Mouse (Mus musculus) heart, embryonic 10.5 days (tissue): ENCODE data around the gene Aacs. TPM values are rescaled to one million over a fixed set of nuclear protein-coding genes. Genes with fewer than 3 reads are reported as not detected.

ENCODE experiments used
- DNase-seq: peaks from one replicate; pipeline ENCODE4 v3.0.0-alpha.2; 2017; ENCODE audit warnings: low spot score
- H3K27ac ChIP-seq: fragments of 300-500 bp; sonication (generic); 2 replicates; pipeline ENCODE4 v1.5.1; 2016; ENCODE audit warnings: mild to moderate bottlenecking
- H3K27me3 ChIP-seq: fragments of 300-500 bp; sonication (generic); 2 replicates; pipeline ENCODE4 v1.6.1; 2016; ENCODE audit warnings: mild to moderate bottlenecking; ENCODE audit not compliant: poor library complexity, insufficient read depth, severe bottlenecking
- H3K36me3 ChIP-seq: fragments of 300-500 bp; sonication (generic); 2 replicates; pipeline ENCODE4 v1.6.1; 2016; ENCODE audit warnings: mild to moderate bottlenecking, moderate library complexity
- H3K4me1 ChIP-seq: fragments of 300-500 bp; sonication (generic); 2 replicates; pipeline ENCODE4 v1.6.1; 2016; ENCODE audit warnings: mild to moderate bottlenecking
- H3K4me3 ChIP-seq: fragments of 300-500 bp; sonication (generic); 2 replicates; pipeline ENCODE4 v1.5.1; 2016; ENCODE audit warnings: mild to moderate bottlenecking, moderate library complexity
- H3K9me3 ChIP-seq: fragments of 300-500 bp; sonication (generic); 2 replicates; pipeline ENCODE4 v1.6.1; 2016; ENCODE audit warnings: mild to moderate bottlenecking, moderate library complexity
- WGBS: fragments of 180-500 bp; shearing (Covaris S2); methylation state at CpG from one replicate; pipeline ENCODE4 v1.1.7; 2016; 5-methylcytosine and 5-hydroxymethylcytosine counted together
- polyA plus RNA-seq: library from polyadenylated mRNA; unstranded; fragments of >200 nt; fragmentation: Nextera tagmentation; extraction: Ambion mirVana; gene quantifications from 2 replicates; pipeline ENCODE4 v1.2.1, GENCODE M21; 2016

Gene Aacs
- polyA plus RNA-seq, 1 experiment from 2014 or later, result 30.1 TPM

DNA sequence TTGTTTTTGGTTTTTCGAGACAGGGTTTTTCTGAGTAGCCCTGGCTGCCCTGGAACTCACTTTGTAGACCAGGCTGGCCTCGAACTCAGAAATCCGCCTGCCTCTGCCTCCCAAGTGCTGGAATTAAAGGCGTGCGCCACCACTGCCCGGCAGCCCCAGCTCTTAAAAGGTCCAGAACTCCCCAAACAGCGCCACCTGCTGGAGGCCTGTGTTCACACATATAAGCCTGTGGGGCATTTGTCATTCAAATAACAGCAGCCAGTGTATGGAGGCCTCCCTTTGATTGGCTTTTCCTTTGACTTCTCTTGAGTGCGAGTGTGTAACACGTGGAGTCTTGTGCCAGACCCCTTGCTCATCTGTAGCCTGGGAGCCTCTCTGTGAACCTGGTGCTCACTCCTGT is 32.0 kb downstream of the Aacs start:
- 89% methylated on average over 9 of the region's 9 CpGs for WGBS
- H3K36me3 ChIP-seq, result peaks cover 66% of the 10 kb centered on the region
- no peaks in the 10 kb centered on the region for H3K9me3 ChIP-seq
- H3K27me3 ChIP-seq, result no peaks in the 10 kb centered on the region
- H3K4me3 ChIP-seq, result no peak overlapping the region
- H3K27ac ChIP-seq, result no peak overlapping the region
- H3K4me1 ChIP-seq, result peaks cover 3% of the 10 kb centered on the region; the same call in 1 of the 2 replicates
- DNase-seq, result no peak

DNA sequence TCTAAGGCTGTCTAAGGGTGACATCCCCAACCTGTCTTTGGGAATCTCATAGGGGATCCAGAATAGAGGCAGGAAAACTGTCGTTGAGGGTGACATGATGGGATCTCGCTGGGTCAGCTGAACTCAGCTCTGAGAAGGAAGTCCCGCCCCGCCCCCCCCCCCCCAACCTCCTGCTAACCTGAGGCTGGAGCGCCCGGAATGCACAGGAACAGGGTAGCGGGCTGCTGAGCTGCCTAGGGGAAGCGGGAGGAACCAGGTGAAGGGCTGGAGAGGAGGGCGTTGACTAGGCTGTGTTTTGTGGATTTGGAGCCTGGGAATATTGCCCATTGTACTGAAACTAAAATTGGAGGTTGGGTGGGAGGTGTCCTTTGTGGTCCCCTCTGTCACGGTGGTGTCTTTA is 32.4 kb downstream of the Aacs start:
- no peaks in the 10 kb centered on the region for H3K27me3 ChIP-seq

GRCm38 (mm10) chr5:125509541-125509940 is 33.9 kb downstream of the Aacs start:
- no peaks in the 10 kb centered on the region for H3K9me3 ChIP-seq
- H3K36me3 ChIP-seq, result peaks cover 71% of the 10 kb centered on the region
- H3K4me3 ChIP-seq, result no peak overlapping the region
- 43% methylated on average over 5 of the region's 5 CpGs for WGBS
- no peak for DNase-seq
- H3K27ac ChIP-seq, result no peak overlapping the region
- peaks cover 3% of the 10 kb centered on the region; the same call in 1 of the 2 replicates for H3K4me1 ChIP-seq
- no peaks in the 10 kb centered on the region for H3K27me3 ChIP-seq

More for the DNA sequence above, 32.4 kb downstream of the Aacs start:
- WGBS, result 90% methylated on average over 10 of the region's 10 CpGs
- Histone ChIP-seq H3K9me3 (no peaks in the 10 kb centered on the region), H3K27ac (no peak overlapping the region), H3K4me1 (peaks cover 3% of the 10 kb centered on the region; the same call in 1 of the 2 replicates), H3K4me3 (no peak overlapping the region), H3K36me3 (peaks cover 67% of the 10 kb centered on the region)
- no peak for DNase-seq

GRCm38 (mm10) chr5:125515006-125515405 is 39.4 kb downstream of the Aacs start:
- Histone ChIP-seq H3K4me3 (no peak overlapping the region), H3K27me3 (no peaks in the 10 kb centered on the region), H3K36me3 (peaks cover 59% of the 10 kb centered on the region), H3K27ac (no peak overlapping the region), H3K4me1 (peaks cover 25% of the 10 kb centered on the region), H3K9me3 (no peaks in the 10 kb centered on the region)
- WGBS, result 87% methylated on average over 12 of the region's 12 CpGs
- no peak for DNase-seq

DNA sequence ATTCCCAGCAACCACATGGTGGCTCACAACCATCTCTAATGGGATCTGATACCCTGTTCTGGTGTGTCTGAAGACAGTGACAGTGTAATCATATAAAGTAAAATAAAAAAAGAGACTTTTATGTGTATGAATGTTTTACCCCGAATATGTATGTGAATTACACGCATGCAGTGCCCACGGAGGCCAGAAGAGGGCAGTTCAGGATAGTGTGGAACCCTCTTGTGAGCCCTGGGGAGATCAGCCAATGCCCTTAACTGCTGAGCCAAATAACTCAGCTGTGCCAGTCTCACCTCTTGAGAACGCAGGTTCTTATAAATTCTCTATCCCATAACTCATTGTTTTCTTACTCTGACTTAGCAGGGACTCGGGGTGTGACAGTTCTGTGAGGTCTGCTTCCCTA is 43.0 kb downstream of the Aacs start:
- H3K4me3 ChIP-seq, result no peak overlapping the region
- no peak for DNase-seq
- H3K27ac ChIP-seq, result no peak overlapping the region
- WGBS, result 67% methylated on average over 5 of the region's 5 CpGs
- peaks cover 28% of the 10 kb centered on the region for H3K4me1 ChIP-seq
- 0 out of 2 replicates have a peak, but pooled peaks cover 5% of the 10 kb centered on the region for H3K27me3 ChIP-seq
- peaks cover 32% of the 10 kb centered on the region for H3K36me3 ChIP-seq
- H3K9me3 ChIP-seq, result no peaks in the 10 kb centered on the region

GRCm38 (mm10) chr5:125520930-125521590 is 45.4 kb downstream of the Aacs start:
- Histone ChIP-seq H3K4me1 (peaks cover 28% of the 10 kb centered on the region), H3K36me3 (peaks cover 8% of the 10 kb centered on the region), H3K27ac (no peak overlapping the region), H3K9me3 (no peaks in the 10 kb centered on the region; the same call in 1 of the 2 replicates), H3K4me3 (no peak overlapping the region; the same call in 1 of the 2 replicates), H3K27me3 (0 out of 2 replicates have a peak, but pooled peaks cover 5% of the 10 kb centered on the region)
- no peak for DNase-seq
- 14% methylated on average over 15 of the region's 15 CpGs for WGBS

DNA sequence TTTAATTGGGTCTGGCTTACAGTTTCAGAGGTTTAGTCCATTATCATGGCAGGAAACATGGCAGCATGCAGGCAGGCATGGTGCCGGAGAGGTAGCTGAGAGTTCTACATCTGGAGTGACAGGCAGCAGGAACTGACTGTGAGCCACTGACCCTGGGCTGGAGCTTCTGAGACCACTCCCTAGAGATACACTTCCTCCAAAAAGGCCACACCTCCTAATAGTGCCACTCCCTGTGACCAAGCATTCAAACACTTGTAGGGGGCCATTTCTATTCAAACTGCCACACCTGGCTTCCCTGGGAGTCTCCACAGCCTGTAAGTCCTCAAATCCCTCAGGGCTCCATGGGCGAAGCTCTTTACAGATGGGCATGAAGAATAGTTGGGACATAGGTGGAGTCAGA is 47.7 kb downstream of the Aacs start:
- H3K4me1 ChIP-seq, result peaks cover 17% of the 10 kb centered on the region
- DNase-seq, result no peak
- H3K4me3 ChIP-seq, result no peak overlapping the region
- H3K36me3 ChIP-seq, result no peaks in the 10 kb centered on the region
- WGBS, result 78% methylated on average over 2 of the region's 2 CpGs
- H3K27ac ChIP-seq, result no peak overlapping the region
- H3K27me3 ChIP-seq, result peaks cover 16% of the 10 kb centered on the region; the same call in 1 of the 2 replicates
- peaks cover 4% of the 10 kb centered on the region; the same call in 1 of the 2 replicates for H3K9me3 ChIP-seq

- H3K27me3 ChIP-seq, result peaks cover 34% of the 10 kb centered on the region
- WGBS, result 57% methylated on average over 5 of the region's 5 CpGs
- H3K36me3 ChIP-seq, result no peaks in the 10 kb centered on the region
- no peak overlapping the region for H3K4me3 ChIP-seq
- no peak overlapping the region for H3K27ac ChIP-seq
- peaks cover 5% of the 10 kb centered on the region; the same call in 1 of the 2 replicates for H3K4me1 ChIP-seq
- DNase-seq, result no peak
- H3K9me3 ChIP-seq, result peaks cover 4% of the 10 kb centered on the region; the same call in 1 of the 2 replicates
Measured at GRCm38 (mm10) chr5:125525516-125525915, 49.9 kb downstream of the Aacs start.

DNA sequence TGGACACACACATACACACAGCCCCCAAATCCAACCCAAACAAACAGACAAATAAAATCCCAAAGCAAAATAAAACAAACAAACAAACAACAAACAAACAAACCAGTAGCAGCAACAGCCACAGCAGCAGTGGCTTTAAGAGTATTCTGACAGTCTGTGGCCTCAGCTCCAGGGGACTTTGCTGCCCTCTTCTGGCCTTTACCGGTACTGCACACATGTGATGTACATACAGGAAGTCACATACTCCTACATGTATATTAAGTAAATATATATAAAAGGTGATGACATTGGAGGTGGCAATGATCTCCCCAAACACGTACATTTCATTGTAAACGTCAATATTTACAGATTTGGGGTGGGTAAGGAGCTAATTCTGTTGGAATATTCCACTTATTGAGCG is 50.9 kb downstream of the Aacs start:
- DNase-seq, result no peak
- no peak overlapping the region for H3K4me3 ChIP-seq
- 61% methylated on average over 4 of the region's 4 CpGs for WGBS
- H3K9me3 ChIP-seq, result peaks cover 4% of the 10 kb centered on the region; the same call in 1 of the 2 replicates
- peaks cover 3% of the 10 kb centered on the region; the same call in 1 of the 2 replicates for H3K4me1 ChIP-seq
- no peak overlapping the region for H3K27ac ChIP-seq
- H3K27me3 ChIP-seq, result peaks cover 42% of the 10 kb centered on the region
- H3K36me3 ChIP-seq, result no peaks in the 10 kb centered on the region

DNA sequence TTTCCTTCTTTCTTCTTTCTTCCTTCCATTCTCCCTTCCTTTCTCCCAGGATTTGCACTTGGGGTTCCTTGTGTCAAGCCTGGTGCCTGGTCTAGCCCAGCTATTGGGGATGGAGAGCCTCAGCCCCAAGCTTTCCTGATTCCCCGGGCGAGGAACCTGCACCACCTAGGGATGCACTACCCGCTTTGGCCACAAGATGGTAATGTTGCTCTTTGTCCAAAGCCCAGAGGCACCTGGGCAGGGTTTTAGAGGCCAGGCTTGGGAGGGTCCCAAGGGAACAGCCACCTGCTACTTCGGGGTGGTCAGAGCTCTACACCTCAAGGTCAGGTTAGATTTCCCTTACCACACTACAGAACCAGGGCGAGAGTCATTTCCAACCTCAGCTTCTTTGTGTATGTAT is 53.5 kb downstream of the Aacs start:
- WGBS, result 2% methylated on average over 5 of the region's 5 CpGs
- Histone ChIP-seq H3K36me3 (no peaks in the 10 kb centered on the region), H3K27me3 (peaks cover 68% of the 10 kb centered on the region), H3K9me3 (peaks cover 4% of the 10 kb centered on the region; the same call in 1 of the 2 replicates), H3K4me3 (no peak overlapping the region), H3K27ac (no peak overlapping the region), H3K4me1 (peaks cover 27% of the 10 kb centered on the region)
- DNase-seq, result peak; percentile 86

- 0% methylated on average over 25 of the region's 25 CpGs for WGBS
- peaks cover 93% of the 10 kb centered on the region for H3K27me3 ChIP-seq
- H3K36me3 ChIP-seq, result no peaks in the 10 kb centered on the region
- H3K4me1 ChIP-seq, result peaks cover 28% of the 10 kb centered on the region
- peak within 1 kb of the TSS; percentile 4; the same call in 1 of the 2 replicates for H3K27ac ChIP-seq
- no peak for DNase-seq
- peak within 1 kb of the TSS; percentile 64 for H3K4me3 ChIP-seq
- H3K9me3 ChIP-seq, result peaks cover under 1% of the 10 kb centered on the region; the same call in 1 of the 2 replicates
Measured at GRCm38 (mm10) chr5:125531634-125532033, 56.0 kb downstream of the Aacs start, which contains the start of gene Tmem132b. Gene Tmem132b, plus strand, starts transcription at chr5:125531774.

DNA sequence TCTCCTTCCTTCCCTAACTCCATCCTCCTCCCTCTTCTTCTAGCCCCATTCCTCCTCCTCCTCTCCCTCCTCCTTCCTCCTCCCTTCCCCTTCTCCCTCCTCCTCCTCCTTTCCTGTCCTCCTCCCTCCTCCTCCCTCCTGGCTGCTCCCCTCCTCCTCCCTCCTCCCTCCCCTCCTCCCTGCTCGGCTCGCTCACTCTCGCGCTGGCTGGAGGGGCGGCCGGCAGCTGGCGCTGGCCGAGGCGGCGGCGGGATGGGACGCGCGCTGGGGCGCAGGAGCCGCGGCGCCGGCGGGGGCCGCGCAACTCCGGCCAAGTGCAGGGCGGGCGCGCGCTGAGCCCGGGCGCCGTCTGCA is 56.6 kb downstream of the Aacs start:
- Histone ChIP-seq H3K9me3 (no peaks in the 10 kb centered on the region), H3K4me3 (peak overlapping the region; percentile 64), H3K27me3 (peaks cover 99% of the 10 kb centered on the region), H3K4me1 (peaks cover 28% of the 10 kb centered on the region), H3K27ac (no peak overlapping the region), H3K36me3 (no peaks in the 10 kb centered on the region)
- WGBS, result 3% methylated on average over 30 of the region's 30 CpGs
- DNase-seq, result no peak

DNA sequence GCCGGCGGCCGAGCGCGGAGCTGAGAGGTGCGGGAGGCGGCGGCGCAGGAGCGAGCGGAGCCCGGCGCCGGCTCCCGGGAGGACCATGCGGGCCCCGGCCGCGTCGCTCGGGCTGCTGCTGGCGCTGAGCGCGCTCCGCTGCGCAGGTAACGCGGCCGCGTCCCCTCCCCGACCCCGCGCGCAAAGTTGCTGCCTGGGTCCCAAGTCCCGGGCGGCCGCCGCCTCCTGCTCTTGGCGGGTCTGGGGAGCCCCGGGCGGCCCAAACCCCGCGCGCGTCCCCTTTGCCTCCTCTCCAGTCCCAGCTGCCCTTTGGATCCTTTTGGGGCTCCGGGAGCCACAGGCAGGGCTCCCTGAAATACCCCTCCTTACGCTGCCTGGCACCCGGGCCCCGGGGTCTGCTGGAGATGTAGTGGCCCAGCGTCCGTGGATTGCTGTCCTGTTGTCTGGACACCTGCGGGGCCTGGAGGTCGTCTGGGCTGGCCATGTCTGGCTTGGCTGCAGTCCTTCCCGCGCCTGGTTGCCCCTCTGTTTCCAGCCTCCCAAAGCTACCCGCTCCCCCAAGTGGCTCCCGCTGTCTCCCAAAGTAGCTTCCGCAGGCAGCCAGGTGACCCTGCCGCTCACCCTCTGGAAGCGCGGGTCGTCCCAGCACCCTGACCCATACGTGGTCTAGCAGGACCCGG is 57.1 kb downstream of the Aacs start:
- H3K27me3 ChIP-seq, result peaks cover 99% of the 10 kb centered on the region
- H3K4me3 ChIP-seq, result peak overlapping the region; percentile 64
- peak overlapping the region; percentile 4; the same call in 1 of the 2 replicates for H3K27ac ChIP-seq
- DNase-seq, result no peak
- H3K4me1 ChIP-seq, result peaks cover 28% of the 10 kb centered on the region
- no peaks in the 10 kb centered on the region for H3K36me3 ChIP-seq
- 6% methylated on average over 64 of the region's 64 CpGs for WGBS
- H3K9me3 ChIP-seq, result no peaks in the 10 kb centered on the region
